Mouse (Mus musculus): ENCODE results near the gene Ccer2. TPM values are rescaled to one million over a fixed set of nuclear protein-coding genes. Genes with fewer than 3 reads are reported as not detected.

The Ccer2 gene
- polyA plus RNA-seq, 1 experiment: not detected

DNA sequence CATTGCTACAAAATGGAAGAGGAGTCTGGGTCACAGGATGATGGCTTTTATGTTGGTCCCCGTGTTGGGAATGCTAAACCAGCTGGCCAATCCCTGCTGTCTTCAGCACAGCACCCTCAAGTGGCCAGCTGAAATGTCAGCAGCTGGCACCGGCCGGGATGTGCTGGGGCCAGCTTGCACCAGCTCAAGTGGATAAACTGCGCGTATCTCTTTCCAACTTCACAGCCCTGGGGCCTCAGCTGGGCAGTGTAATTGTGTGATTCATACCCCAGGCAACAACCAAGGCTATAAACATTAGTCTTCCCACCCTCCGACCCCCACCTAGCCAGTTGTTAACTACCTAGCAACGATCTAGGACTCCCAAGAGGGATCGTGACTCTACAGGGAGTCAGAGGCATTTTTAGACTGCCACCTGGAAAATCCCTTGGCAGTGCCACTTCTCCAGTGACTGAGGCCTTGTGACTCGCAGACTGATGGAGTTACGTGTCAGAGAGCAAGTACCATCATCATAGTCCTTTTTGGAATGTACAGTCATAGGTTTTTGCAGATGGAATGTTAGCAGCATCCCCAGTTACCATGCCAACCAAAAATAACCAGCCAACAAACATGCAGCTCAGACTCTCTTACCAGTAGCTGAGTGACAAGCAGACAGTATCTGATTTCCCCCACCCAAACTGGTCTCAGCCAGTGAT lies 28.2 kb upstream of the Ccer2 start:
- DNase-seq (ENCODE audit: low read depth in 1 of 2, low spot score in 2 of 2): no peak
- TF ChIP-seq POLR2A (IDR thresholded peaks at IDR 0.05; ENCODE audit: low read depth, low read length) (no peak), CTCF (IDR thresholded peaks at IDR 0.05; ENCODE audit: extremely low read depth, insufficient read depth, insufficient read length, insufficient replicate concordance) (no peak)
- H3K36me3 ChIP-seq (ENCODE audit: control insufficient read depth, insufficient read depth, low read length): no peaks in the 10 kb centered on the region
- H3K4me3 ChIP-seq (ENCODE audit: extremely low read depth, insufficient read depth, insufficient read length): no peak overlapping the region
- WGBS: 79% methylated on average over 10 of the region's 10 CpGs
- no peak overlapping the region for H3K27ac ChIP-seq (ENCODE audit: insufficient read depth, low read length)
- H3K27me3 ChIP-seq (ENCODE audit: control insufficient read depth, insufficient read depth, low read length): no peaks in the 10 kb centered on the region
- no peaks in the 10 kb centered on the region; the same call in none of the 2 replicates for H3K4me1 ChIP-seq (ENCODE audit: control insufficient read depth, insufficient read depth, insufficient read length)

DNA sequence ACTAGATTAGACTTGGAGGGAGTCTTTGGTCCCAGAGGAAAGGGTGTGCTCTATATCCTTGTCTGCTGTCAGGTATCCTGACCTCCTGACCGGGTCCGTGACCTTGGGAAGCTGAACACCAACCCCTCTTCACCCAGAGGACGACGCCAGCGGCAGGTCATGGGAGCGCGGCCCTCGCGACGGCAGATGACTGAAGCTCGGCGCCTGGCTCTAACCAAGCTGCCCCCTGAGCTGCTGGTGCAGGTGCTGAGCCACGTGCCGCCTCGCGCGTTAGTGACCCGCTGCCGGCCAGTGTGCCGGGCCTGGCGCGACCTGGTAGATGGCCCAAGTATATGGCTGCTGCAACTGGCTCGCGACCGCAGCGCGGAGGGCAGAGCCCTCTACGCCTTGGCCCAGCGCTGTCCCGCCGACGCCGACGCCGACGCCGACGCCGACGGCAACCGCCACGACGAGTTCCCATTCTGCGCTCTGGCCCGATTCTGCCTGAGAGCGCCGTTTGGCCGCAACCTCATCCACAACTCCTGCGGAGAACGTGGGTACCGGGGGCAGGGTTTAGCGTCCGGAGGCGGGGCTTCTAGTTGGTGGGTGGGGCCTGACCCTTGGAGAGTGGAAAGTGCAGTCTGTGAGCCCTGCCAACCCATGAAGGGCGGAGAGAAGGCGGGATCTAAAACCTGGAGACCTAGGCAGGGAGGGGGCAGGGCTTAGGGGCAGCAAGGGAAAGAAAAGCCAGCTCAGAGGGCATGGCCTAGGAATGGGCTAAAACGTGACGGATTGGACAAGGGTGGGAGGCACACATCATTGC lies 23.4 kb upstream of the Ccer2 start:
- Histone ChIP-seq H3K36me3 (ENCODE audit: control insufficient read depth, insufficient read depth, low read length) (no peaks in the 10 kb centered on the region), H3K27ac (ENCODE audit: insufficient read depth, low read length) (no peak overlapping the region), H3K27me3 (ENCODE audit: control insufficient read depth, insufficient read depth, low read length) (no peaks in the 10 kb centered on the region), H3K4me1 (ENCODE audit: control insufficient read depth, insufficient read depth, insufficient read length) (no peaks in the 10 kb centered on the region; the same call in none of the 2 replicates), H3K4me3 (ENCODE audit: extremely low read depth, insufficient read depth, insufficient read length) (peak overlapping the region; percentile 37; the same call in 1 of the 2 replicates)
- WGBS: 24% methylated on average over 58 of the region's 58 CpGs
- TF ChIP-seq POLR2A (IDR thresholded peaks at IDR 0.05; ENCODE audit: low read depth, low read length) (no peak), CTCF (IDR thresholded peaks at IDR 0.05; ENCODE audit: extremely low read depth, insufficient read depth, insufficient read length, insufficient replicate concordance) (no peak)
- peak; percentile 35 to 61 for DNase-seq (ENCODE audit: low read depth in 1 of 2, low spot score in 2 of 2)

DNA sequence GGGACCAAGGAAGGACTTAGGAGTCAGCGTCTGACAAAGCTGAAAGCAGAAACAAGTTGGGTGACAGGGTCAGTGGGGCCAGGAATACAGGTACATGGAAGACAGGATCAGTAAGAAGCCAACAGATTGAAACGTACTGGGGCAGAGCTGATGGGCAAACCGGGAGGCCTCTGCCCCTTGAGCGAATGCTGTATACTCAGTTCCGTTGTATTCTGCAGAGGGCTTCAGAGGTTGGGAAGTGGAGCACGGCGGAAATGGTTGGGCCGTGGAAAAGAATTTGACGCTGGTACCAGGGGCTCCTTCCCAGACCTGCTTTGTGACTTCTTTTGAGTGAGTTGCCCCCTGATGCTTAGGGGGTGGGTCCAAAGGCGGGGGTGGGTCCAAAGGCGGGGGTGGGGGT lies 22.8 kb upstream of the Ccer2 start:
- no peak overlapping the region for H3K4me3 ChIP-seq (ENCODE audit: extremely low read depth, insufficient read depth, insufficient read length)
- WGBS: 34% methylated on average over 11 of the region's 11 CpGs
- no peak for DNase-seq (ENCODE audit: low read depth in 1 of 2, low spot score in 2 of 2)

DNA sequence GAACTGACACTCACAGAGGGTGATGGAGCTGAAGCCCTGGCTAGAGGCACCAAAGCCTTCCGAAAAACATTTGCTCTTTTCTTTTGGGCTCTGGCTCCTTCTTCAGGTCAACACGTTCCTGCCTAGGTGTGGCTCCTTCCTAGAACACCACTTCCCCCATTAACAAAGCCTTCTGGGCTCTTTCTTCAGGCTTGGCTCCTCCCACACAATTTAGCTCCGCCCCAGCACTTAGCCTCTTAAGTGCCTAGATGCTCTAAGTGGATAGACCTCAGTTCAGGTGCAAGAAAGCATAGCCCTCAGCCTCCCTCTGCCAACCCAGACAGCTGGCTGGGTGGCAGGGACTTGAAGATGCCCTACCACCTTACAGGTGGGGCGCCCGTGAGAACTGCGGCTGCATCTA lies 20.3 kb upstream of the Ccer2 start:
- 83% methylated on average over 6 of the region's 6 CpGs for WGBS
- no peak for TF ChIP-seq CTCF (IDR thresholded peaks at IDR 0.05; ENCODE audit: extremely low read depth, insufficient read depth, insufficient read length, insufficient replicate concordance)
- TF ChIP-seq POLR2A (IDR thresholded peaks at IDR 0.05; ENCODE audit: low read depth, low read length): no peak
- DNase-seq (ENCODE audit: low read depth in 1 of 2, low spot score in 2 of 2): no peak

More for the DNA sequence above, 22.8 kb upstream of the Ccer2 start:
- no peak for TF ChIP-seq CTCF (IDR thresholded peaks at IDR 0.05; ENCODE audit: extremely low read depth, insufficient read depth, insufficient read length, insufficient replicate concordance)
- no peak for TF ChIP-seq POLR2A (IDR thresholded peaks at IDR 0.05; ENCODE audit: low read depth, low read length)
- H3K36me3 ChIP-seq (ENCODE audit: control insufficient read depth, insufficient read depth, low read length): no peaks in the 10 kb centered on the region
- no peak overlapping the region for H3K27ac ChIP-seq (ENCODE audit: insufficient read depth, low read length)
- H3K27me3 ChIP-seq (ENCODE audit: control insufficient read depth, insufficient read depth, low read length): no peaks in the 10 kb centered on the region
- no peaks in the 10 kb centered on the region; the same call in none of the 2 replicates for H3K4me1 ChIP-seq (ENCODE audit: control insufficient read depth, insufficient read depth, insufficient read length)

DNA sequence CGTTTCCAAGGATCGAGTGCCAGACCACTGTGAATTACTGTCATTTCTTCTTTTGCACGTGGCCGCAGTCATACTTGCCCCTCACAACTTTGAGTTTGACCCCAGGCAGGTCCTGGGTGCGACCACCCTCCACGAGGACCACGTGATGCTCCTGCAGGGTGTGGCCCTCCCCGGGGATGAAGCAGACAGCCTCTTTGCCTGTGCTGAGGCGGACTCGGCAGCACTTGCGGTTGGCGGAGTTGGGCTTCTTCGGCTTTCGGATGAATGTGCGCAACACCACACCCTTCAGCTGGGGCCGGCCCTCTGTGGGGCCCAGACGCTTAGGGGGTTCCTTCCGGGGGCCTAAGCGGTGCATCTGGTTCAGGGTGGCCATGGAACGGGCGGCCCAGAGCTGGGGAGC lies 16.1 kb upstream of the Ccer2 start:
- Histone ChIP-seq H3K36me3 (ENCODE audit: control insufficient read depth, insufficient read depth, low read length) (no peaks in the 10 kb centered on the region), H3K4me1 (ENCODE audit: control insufficient read depth, insufficient read depth, insufficient read length) (peaks cover 4% of the 10 kb centered on the region), H3K4me3 (ENCODE audit: extremely low read depth, insufficient read depth, insufficient read length) (no peak overlapping the region), H3K27me3 (ENCODE audit: control insufficient read depth, insufficient read depth, low read length) (no peaks in the 10 kb centered on the region), H3K27ac (ENCODE audit: insufficient read depth, low read length) (no peak overlapping the region)
- TF ChIP-seq CTCF (IDR thresholded peaks at IDR 0.05; ENCODE audit: extremely low read depth, insufficient read depth, insufficient read length, insufficient replicate concordance) (no peak), POLR2A (IDR thresholded peaks at IDR 0.05; ENCODE audit: low read depth, low read length) (no peak)
- DNase-seq (ENCODE audit: low read depth in 1 of 2, low spot score in 2 of 2): no peak
- WGBS: 96% methylated on average over 21 of the region's 21 CpGs

More for the DNA sequence above, 20.3 kb upstream of the Ccer2 start:
- H3K36me3 ChIP-seq (ENCODE audit: control insufficient read depth, insufficient read depth, low read length): no peaks in the 10 kb centered on the region
- no peaks in the 10 kb centered on the region for H3K27me3 ChIP-seq (ENCODE audit: control insufficient read depth, insufficient read depth, low read length)
- no peaks in the 10 kb centered on the region; the same call in none of the 2 replicates for H3K4me1 ChIP-seq (ENCODE audit: control insufficient read depth, insufficient read depth, insufficient read length)
- H3K27ac ChIP-seq (ENCODE audit: insufficient read depth, low read length): no peak overlapping the region
- no peak overlapping the region for H3K4me3 ChIP-seq (ENCODE audit: extremely low read depth, insufficient read depth, insufficient read length)

DNA sequence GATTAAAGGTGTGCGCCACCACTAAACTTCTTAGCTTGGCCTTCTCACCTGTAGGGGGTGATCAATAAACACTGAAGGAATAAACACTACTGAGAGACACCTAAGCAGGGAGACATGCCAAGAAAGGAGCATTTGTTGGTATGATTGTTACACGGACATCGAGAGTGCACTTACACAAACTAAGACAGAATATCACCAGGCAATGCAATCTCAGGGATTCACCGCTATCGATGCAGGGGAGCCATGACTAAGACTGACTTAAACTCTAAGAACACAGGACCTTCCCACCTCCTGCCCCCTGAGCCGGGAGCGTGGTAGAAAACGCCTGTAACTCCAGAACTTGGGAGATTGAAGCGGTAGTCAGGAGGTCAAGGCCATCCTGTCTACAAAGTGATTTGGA lies 15.0 kb upstream of the Ccer2 start:
- H3K27ac ChIP-seq (ENCODE audit: insufficient read depth, low read length): 0 out of 2 replicates have a peak overlapping the region, but pooled peaks have one; percentile 69
- TF ChIP-seq POLR2A (IDR thresholded peaks at IDR 0.05; ENCODE audit: low read depth, low read length): no peak
- no peak for TF ChIP-seq CTCF (IDR thresholded peaks at IDR 0.05; ENCODE audit: extremely low read depth, insufficient read depth, insufficient read length, insufficient replicate concordance)
- no peaks in the 10 kb centered on the region for H3K27me3 ChIP-seq (ENCODE audit: control insufficient read depth, insufficient read depth, low read length)
- H3K36me3 ChIP-seq (ENCODE audit: control insufficient read depth, insufficient read depth, low read length): peaks cover 2% of the 10 kb centered on the region; the same call in 1 of the 2 replicates
- peak overlapping the region; percentile 85 for H3K4me3 ChIP-seq (ENCODE audit: extremely low read depth, insufficient read depth, insufficient read length)
- no peak for DNase-seq (ENCODE audit: low read depth in 1 of 2, low spot score in 2 of 2)
- 34% methylated on average over 9 of the region's 9 CpGs for WGBS
- H3K4me1 ChIP-seq (ENCODE audit: control insufficient read depth, insufficient read depth, insufficient read length): peaks cover 4% of the 10 kb centered on the region

Measured in spleen, adult 2 months (tissue).